Mouse (Mus musculus) cerebellum, adult 2 months (tissue): ENCODE results near the gene Sec16a.

Experiments
- CTCF ChIP-seq: fragments of 200-500 bp; IDR thresholded peaks from 2 replicates; pipeline ENCODE4 v1.5.1; 2011; ENCODE audit warnings: low read depth, mild to moderate bottlenecking, control low read depth, low read length, moderate library complexity, borderline replicate concordance; ENCODE audit not compliant: insufficient read depth
- POLR2A ChIP-seq: fragments of 200-500 bp; IDR thresholded peaks from 2 replicates; pipeline ENCODE4 v1.6.1; 2011; ENCODE audit warnings: low read length, control low read depth, borderline replicate concordance; ENCODE audit not compliant: insufficient read depth

DNA sequence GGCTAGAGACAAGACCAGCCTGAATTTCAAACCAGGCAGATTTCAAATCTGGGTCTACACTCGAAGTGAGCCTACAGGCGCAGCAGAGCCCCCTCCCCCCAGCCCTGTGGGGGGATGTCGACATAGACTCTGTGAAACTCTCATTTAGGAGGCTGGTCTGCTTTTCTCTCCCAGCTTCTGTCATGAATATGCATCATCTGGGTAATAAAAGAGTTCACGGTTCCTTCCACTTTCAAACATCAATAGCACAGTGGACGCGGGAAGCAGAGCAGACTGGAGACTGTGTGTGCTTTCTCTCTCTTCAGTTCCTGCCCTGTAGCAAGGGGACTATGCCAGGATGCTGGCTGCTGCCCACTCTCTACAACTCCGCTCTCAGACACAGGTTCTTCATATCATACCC lies 40.7 kb upstream of the Sec16a start:
- TF ChIP-seq POLR2A (no peak), CTCF (no peak)
